Mouse (Mus musculus) CH12.LX (cell line): ENCODE data around the gene Ccdc162. TPM values are rescaled to one million over a fixed set of nuclear protein-coding genes. Genes with fewer than 3 reads are reported as not detected.

Source experiments
- DNase-seq: peaks from one replicate; pipeline ENCODE4 v3.0.0-alpha.2; 2013; ENCODE audit errors: extremely low read depth
- H3K27ac ChIP-seq: 2 replicates; pipeline ENCODE4 v1.5.1; 2012; ENCODE audit warnings: low read depth, mild to moderate bottlenecking, control low read depth, moderate library complexity; ENCODE audit not compliant: insufficient read depth
- H3K27me3 ChIP-seq: replicated peaks from 2 replicates; pipeline ENCODE3; 2012; ENCODE audit warnings: inconsistent platforms
- H3K36me3 ChIP-seq, 2 experiments: replicated peaks in 1 of 2; 2 replicates each; pipeline versions ENCODE3 to v1.6.1; 2012; ENCODE audit warnings: inconsistent platforms in 1 of 2, low read length in 1 of 2, mild to moderate bottlenecking in 1 of 2, mixed read lengths in 1 of 2, moderate library complexity in 1 of 2; ENCODE audit not compliant: control insufficient read depth in 1 of 2, insufficient read depth in 1 of 2
- H3K4me1 ChIP-seq, 2 experiments: 2 replicates each; pipeline ENCODE4 v1.6.1; 2012; ENCODE audit warnings: inconsistent platforms in 1 of 2, moderate library complexity in 1 of 2; ENCODE audit not compliant: insufficient read depth in 2 of 2, control insufficient read depth in 1 of 2
- H3K4me2 ChIP-seq: 2 replicates; pipeline ENCODE4 v1.6.1; 2012; ENCODE audit warnings: low read depth, mild to moderate bottlenecking, control low read depth; ENCODE audit not compliant: poor library complexity, insufficient read depth, severe bottlenecking
- H3K4me3 ChIP-seq, 3 experiments: fragments of 150-350 bp in 1 of 3; sonication (generic) in 1 of 3; replicated peaks in 1 of 3; 2 replicates each; pipeline versions ENCODE3 to v1.5.1; 2011 to 2012; ENCODE audit warnings: low read depth in 2 of 3, low read length in 2 of 3, mild to moderate bottlenecking in 2 of 3, moderate library complexity in 2 of 3, control low read depth in 1 of 3, improper control_type of control experiment in 1 of 3, inconsistent platforms in 1 of 3, mixed read lengths in 1 of 3; ENCODE audit not compliant: poor library complexity in 1 of 3
- H3K79me2 ChIP-seq: replicated peaks from 2 replicates; pipeline ENCODE4 v1.6.1; 2012; ENCODE audit warnings: mild to moderate bottlenecking, moderate library complexity; ENCODE audit not compliant: control insufficient read depth, poor library complexity, insufficient read depth, severe bottlenecking; ENCODE audit errors: extremely low read depth
- H3K9ac ChIP-seq: 2 replicates; pipeline ENCODE4 v1.6.1; 2012; ENCODE audit warnings: low read depth, mild to moderate bottlenecking, control low read depth, moderate library complexity; ENCODE audit not compliant: insufficient read depth
- H3K9me3 ChIP-seq: replicated peaks from 2 replicates; pipeline ENCODE3; 2012; ENCODE audit warnings: low read length, inconsistent platforms, mixed read lengths
- BHLHE40 ChIP-seq: IDR thresholded peaks from 2 replicates; pipeline ENCODE4 v1.6.1; 2011; ENCODE audit warnings: mild to moderate bottlenecking, low read depth, low read length, improper control_type of control experiment
- CHD1 ChIP-seq: IDR thresholded peaks from 2 replicates; pipeline ENCODE4 v1.6.1; 2012; ENCODE audit warnings: low read depth, low read length, improper control_type of control experiment, inconsistent platforms
- CHD2 ChIP-seq: IDR thresholded peaks from 2 replicates; pipeline ENCODE4 v1.6.1; 2011; ENCODE audit warnings: low read length, improper control_type of control experiment
- CTCF ChIP-seq, 2 experiments: IDR thresholded peaks in 1 of 2; conservative IDR thresholded peaks in 1 of 2; 2 replicates each; pipeline ENCODE4 v1.5.1; 2011 to 2012; ENCODE audit warnings: low read depth in 2 of 2, low read length in 2 of 2, improper control_type of control experiment in 1 of 2, inconsistent platforms in 1 of 2, mild to moderate bottlenecking in 1 of 2, moderate library complexity in 1 of 2
- GABPA ChIP-seq: IDR thresholded peaks from 2 replicates; pipeline ENCODE4 v1.6.1; 2012; ENCODE audit warnings: low read depth, low read length, improper control_type of control experiment, inconsistent platforms; ENCODE audit not compliant: insufficient replicate concordance
- HCFC1 ChIP-seq: IDR thresholded peaks from 2 replicates; pipeline ENCODE4 v1.6.1; 2012; ENCODE audit warnings: low read depth, mild to moderate bottlenecking, inconsistent platforms, low read length, improper control_type of control experiment
- JUND ChIP-seq: conservative IDR thresholded peaks from 2 replicates; pipeline ENCODE4 v1.6.1; 2011; ENCODE audit warnings: low read depth, low read length, improper control_type of control experiment
- KAT2A ChIP-seq: IDR thresholded peaks from 2 replicates; pipeline ENCODE4 v1.6.1; 2012; ENCODE audit warnings: low read length, improper control_type of control experiment, inconsistent platforms; ENCODE audit not compliant: insufficient replicate concordance
- MAZ ChIP-seq: IDR thresholded peaks from 2 replicates; pipeline ENCODE4 v1.6.1; 2012; ENCODE audit warnings: low read depth, mild to moderate bottlenecking, inconsistent platforms, low read length, improper control_type of control experiment, moderate library complexity
- NRF1 ChIP-seq: IDR thresholded peaks from 2 replicates; pipeline ENCODE4 v1.6.1; 2014; ENCODE audit warnings: low read depth, mild to moderate bottlenecking, inconsistent platforms, low read length, improper control_type of control experiment, moderate library complexity
- PAX5 ChIP-seq: IDR thresholded peaks from 2 replicates; pipeline ENCODE4 v1.6.1; 2012; ENCODE audit warnings: low read length, inconsistent platforms, mixed read lengths
- POLR2A ChIP-seq: IDR thresholded peaks from 2 replicates; pipeline ENCODE4 v1.6.1; 2011; ENCODE audit warnings: low read depth, mild to moderate bottlenecking, improper control_type of control experiment, low read length
- POLR2AphosphoS2 ChIP-seq: IDR thresholded peaks from 2 replicates; pipeline ENCODE4 v1.6.1; 2011; ENCODE audit warnings: low read depth, low read length, improper control_type of control experiment
- RAD21 ChIP-seq: IDR thresholded peaks from 2 replicates; pipeline ENCODE4 v1.6.1; 2011; ENCODE audit warnings: low read depth, mild to moderate bottlenecking, low read length, improper control_type of control experiment, moderate library complexity
- RCOR1 ChIP-seq: conservative IDR thresholded peaks from 2 replicates; pipeline ENCODE4 v1.6.1; 2012; ENCODE audit warnings: low read depth, mild to moderate bottlenecking, inconsistent platforms, low read length, improper control_type of control experiment
- SMC3 ChIP-seq: IDR thresholded peaks from 2 replicates; pipeline ENCODE4 v1.6.1; 2011; ENCODE audit warnings: low read depth, low read length, improper control_type of control experiment
- TCF12 ChIP-seq: IDR thresholded peaks from 2 replicates; pipeline ENCODE4 v1.6.1; 2014; ENCODE audit warnings: low read depth, mild to moderate bottlenecking, inconsistent platforms, low read length, improper control_type of control experiment
- UBTF ChIP-seq: IDR thresholded peaks from 2 replicates; pipeline ENCODE4 v1.6.1; 2012; ENCODE audit warnings: low read depth, mild to moderate bottlenecking, inconsistent platforms, low read length, improper control_type of control experiment, moderate library complexity
- ZC3H11A ChIP-seq: IDR thresholded peaks from 2 replicates; pipeline ENCODE4 v1.6.1; 2012; ENCODE audit warnings: low read depth, mild to moderate bottlenecking, inconsistent platforms, low read length, improper control_type of control experiment
- dilution Hi-C: fragments of 300-500 bp; cut with MboI; formaldehyde crosslinking; loops from 2 replicates; pipeline ENCODE4 v1.14.3; 2020; ENCODE audit warnings: low sequenced_read_pairs; ENCODE audit not compliant: extremely low pct_unique_long_range_greater_than_20kb, extremely low pct_ligation_motif_present
- in situ Hi-C: fragments of 300-500 bp; cut with MboI; formaldehyde crosslinking; loops from 3 replicates; pipeline ENCODE4 v1.14.3; 2019; ENCODE audit warnings: low sequenced_read_pairs, low pct_ligation_motif_present, low pct_unique_long_range_greater_than_20kb, mixed read lengths
- polyA plus RNA-seq: library from polyadenylated mRNA; unstranded; fragments of >175 nt; gene quantifications from 2 replicates; pipeline ENCODE4 v1.2.1, GENCODE M21; 2012; ENCODE audit warnings: low read depth; ENCODE audit not compliant: insufficient read length
- total RNA-seq, 2 experiments: library from RNA; depleted of rRNA; stranded (reverse); fragments of 300-350 nt in 1 of 2; fragments of >200 nt in 1 of 2; gene quantifications; 2 replicates each; pipeline ENCODE4 v1.2.3; 2012 to 2014

The Ccdc162 gene
- total and polyA plus RNA-seq, 3 experiments: 0.64 to 1.3 (median 1.3) TPM

DNA sequence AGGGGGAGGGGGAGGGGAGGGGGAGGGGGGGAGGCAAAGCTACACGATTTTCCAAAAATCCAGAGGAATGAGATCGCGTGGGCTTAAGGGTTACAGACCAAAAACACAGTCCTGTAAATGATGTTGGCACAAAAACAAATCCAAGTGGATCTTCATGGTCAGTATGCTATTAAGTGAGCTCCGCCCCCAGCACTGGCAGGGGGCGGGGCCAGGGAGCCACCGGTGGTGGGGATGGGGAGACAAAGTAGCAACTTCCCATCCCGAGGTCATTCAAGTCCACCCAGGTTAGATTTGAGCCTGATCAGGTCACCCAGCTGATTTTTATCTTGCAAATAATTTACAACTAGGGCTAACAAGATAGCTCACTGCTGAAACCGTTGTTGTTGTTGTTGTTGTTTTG lies 39.0 kb downstream of the Ccdc162 start:
- Histone ChIP-seq H3K9me3 (no peaks in the 10 kb centered on the region), H3K4me2 (no peak overlapping the region), H3K36me3 (no peaks in the 10 kb centered on the region)
- no peak for DNase-seq
- TF ChIP-seq ZC3H11A (no peak), POLR2A (no peak), JUND (no peak), TCF12 (no peak), RCOR1 (no peak), CTCF (conservative IDR thresholded peaks at IDR 0.05 in 1 of 2, IDR thresholded peaks at IDR 0.05 in 1 of 2; ENCODE audit: low read depth in 2 of 2, low read length in 2 of 2) (no peak), CHD2 (no peak), HCFC1 (no peak), NRF1 (no peak), POLR2AphosphoS2 (no peak), UBTF (no peak), KAT2A (no peak), CHD1 (no peak), MAZ (no peak), BHLHE40 (no peak)
- TF ChIP-seq, all 38 proteins: peak for 0
- Histone ChIP-seq H3K9ac (no peak overlapping the region), H3K4me1 (peaks cover 0 to 13% of the 10 kb centered on the region in 2 experiments; a peak in 2 of 4 replicates), H3K4me3 (no peak overlapping the region), H3K27ac (no peak overlapping the region), H3K79me2 (no peaks in the 10 kb centered on the region), H3K27me3 (no peaks in the 10 kb centered on the region)
- in situ Hi-C loops (loop anchor here (25.0 kb wide), 1 partner anchor 265 kb away; no protein-coding TSS in a partner anchor), dilution Hi-C loops (no loop called here)

- no peak for DNase-seq
- Histone ChIP-seq H3K27ac (no peak overlapping the region), H3K36me3 (no peaks in the 10 kb centered on the region), H3K9me3 (no peaks in the 10 kb centered on the region), H3K79me2 (no peaks in the 10 kb centered on the region), H3K4me1 (peaks cover 0 to 11% of the 10 kb centered on the region in 2 experiments; a peak in 2 of 4 replicates), H3K27me3 (no peaks in the 10 kb centered on the region), H3K4me2 (no peak overlapping the region), H3K4me3 (no peak overlapping the region)
- in situ Hi-C loops: loop anchor here (25.0 kb wide), 1 partner anchor 264 kb away; no protein-coding TSS in a partner anchor
- dilution Hi-C loops: no loop called here
- TF ChIP-seq RAD21 (no peak), SMC3 (no peak), PAX5 (no peak), GABPA (no peak), CTCF (conservative IDR thresholded peaks at IDR 0.05 in 1 of 2, IDR thresholded peaks at IDR 0.05 in 1 of 2; ENCODE audit: low read depth in 2 of 2, low read length in 2 of 2) (no peak)
- TF ChIP-seq, all 38 proteins: peak for 0
- H3K9ac ChIP-seq: no peak overlapping the region
These were observed 39.8 kb downstream of the Ccdc162 start for GRCm38 (mm10) chr10:41676661-41677061.
